Mouse (Mus musculus) adrenal gland, adult 18-20 months (tissue): ENCODE measurements around the gene Zp3r. TPM values are rescaled to one million over a fixed set of nuclear protein-coding genes. Genes with fewer than 3 reads are reported as not detected.

Source experiments
- total RNA-seq, 2 experiments: library from RNA; stranded (reverse); gene quantifications; 1 replicate in 1 of 2; 2 replicates in 1 of 2; pipeline ENCODE4 v1.2.3; 2021

The Zp3r gene
- total RNA-seq, 2 experiments from 2014 or later: not detected

Other genes with a start within 250 kb of the Zp3r start
- gene Cd55b, start 206.6 kb downstream of the Zp3r start, total RNA-seq: not detected
- 10 to 100 TPM; 13.9 to 21.9 TPM for gene Cd55, start 166.9 kb downstream of the Zp3r start, total RNA-seq
- under 1 TPM in 1 of 2 experiments, not detected in 1; 0.23 TPM for gene C4bp, start 32.0 kb upstream of the Zp3r start, total RNA-seq
- under 1 TPM in 1 of 2 experiments, not detected in 1; 0.38 TPM for gene Gm29427, start 86.2 kb upstream of the Zp3r start, total RNA-seq
- 10 to 100 TPM in 1 of 2 experiments, 1 to 10 TPM in 1; 9.9 to 10.5 TPM for gene Yod1, start 87.7 kb upstream of the Zp3r start, total RNA-seq
- 10 to 100 TPM; 22.8 to 46.9 TPM for gene Pfkfb2, start 99.6 kb upstream of the Zp3r start, total RNA-seq
- 1 to 10 TPM; 2.4 to 7.7 TPM for gene AA986860, start 102.4 kb upstream of the Zp3r start, total RNA-seq
- under 1 TPM in 1 of 2 experiments, not detected in 1; 0.16 TPM for gene Fcamr, start 171.3 kb upstream of the Zp3r start, total RNA-seq
- gene Pigr, start 197.1 kb upstream of the Zp3r start, total RNA-seq: under 1 TPM; 0.19 to 0.50 TPM
- under 1 TPM; 0.35 to 0.53 TPM for gene Fcmr, start 236.0 kb upstream of the Zp3r start, total RNA-seq